Comparison of ENCODE assay signal across 7 mouse cellular contexts in genomic region chr8:34274796-34275195, GRCm38 (mm10).
DNase-seq lines count a peak whose midpoint lies in the region; TF ChIP-seq lines count a peak whose summit lies in the region.
"Not testable (repeated sequence)": the region's sequence is repeated elsewhere in the genome, so short reads cannot be mapped to it uniquely, and the experiment has no call there.

No protein-coding gene starts in this region.

- not testable (repeated sequence) for H3K4me3 ChIP-seq in layer of hippocampus, adult 2 months

- H3K27ac ChIP-seq in layer of hippocampus, adult 2 months = peak overlapping the region; percentile 88

- not testable (repeated sequence) for TF ChIP-seq CTCF in layer of hippocampus, adult 2 months (conservative IDR thresholded peaks at IDR 0.05)

- peak; percentile 14 for DNase-seq in 3T3-L1 (ENCODE audit: low read depth, low spot score)
- DNase-seq in adrenal gland, adult 2 months = peak; percentile 53
- peak; percentile 23 for DNase-seq in adrenal gland, postnatal 14 days
- DNase-seq in heart, adult 11 months = peak; percentile 54
- peak in 1 of 2 experiments; percentile 29 for DNase-seq in layer of hippocampus, adult 2 months (ENCODE audit: low spot score in 2 of 2)
- DNase-seq in layer of hippocampus, adult 9-11 months = peak; percentile 46
- DNase-seq in layer of hippocampus, postnatal 36 days = peak; percentile 26 to 43
